Mouse (Mus musculus) lung, adult 2 months (tissue): Measurements from ENCODE around the gene Fah.

ENCODE experiments used
- CTCF ChIP-seq: fragments of 200-500 bp; IDR thresholded peaks from 2 replicates; pipeline ENCODE4 v1.5.1; 2011; ENCODE audit warnings: mild to moderate bottlenecking, low read length, control low read depth; ENCODE audit not compliant: insufficient read depth
- POLR2A ChIP-seq: fragments of 200-500 bp; IDR thresholded peaks from 2 replicates; pipeline ENCODE4 v1.6.1; 2011; ENCODE audit warnings: low read depth, mild to moderate bottlenecking, control low read depth, low read length, borderline replicate concordance; ENCODE audit errors: extremely low read depth

DNA sequence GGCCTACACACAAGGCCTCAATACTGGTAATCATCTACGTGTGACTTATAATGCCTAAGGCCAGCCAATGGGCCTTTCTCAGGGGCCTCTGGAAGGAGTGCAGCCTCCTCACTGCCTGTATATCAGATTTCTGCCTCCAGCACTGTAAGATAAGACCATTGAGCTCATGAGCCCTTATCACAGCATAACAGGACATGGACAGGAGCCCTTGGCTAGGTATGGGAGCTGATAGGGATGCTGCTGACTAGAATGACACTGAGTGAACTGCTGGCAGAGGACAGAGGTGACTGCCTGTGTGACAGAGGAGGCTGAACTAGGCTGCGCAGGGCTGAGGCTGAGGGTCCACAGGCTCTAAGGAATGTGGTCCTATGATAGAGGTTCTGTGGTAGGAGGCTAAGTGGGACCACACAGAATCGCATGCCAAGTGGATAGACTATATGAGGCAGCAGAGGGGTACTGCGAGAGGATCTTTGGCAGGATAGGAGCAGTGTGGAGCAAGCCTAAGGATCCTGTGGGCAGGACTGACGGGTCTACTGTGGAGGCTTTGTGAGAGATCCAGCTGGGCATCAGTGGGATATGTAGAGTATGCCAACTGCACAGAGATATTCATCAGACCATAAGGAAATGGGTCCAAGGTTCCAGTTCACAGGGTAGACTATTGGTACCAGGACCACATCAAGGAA is 19.3 kb downstream of the Fah start:
- TF ChIP-seq CTCF (no peak), POLR2A (no peak)
